Mouse (Mus musculus) ES-Bruce4 (cell line): ENCODE results near the gene Mcoln3.

Experiments
- CTCF ChIP-seq: IDR thresholded peaks from one replicate; pipeline ENCODE4 v1.8.1; 2011; ENCODE audit warnings: low read depth, low read length
- POLR2A ChIP-seq: IDR thresholded peaks from one replicate; pipeline ENCODE4 v1.8.1; 2011; ENCODE audit warnings: low read length; ENCODE audit not compliant: insufficient read depth

DNA sequence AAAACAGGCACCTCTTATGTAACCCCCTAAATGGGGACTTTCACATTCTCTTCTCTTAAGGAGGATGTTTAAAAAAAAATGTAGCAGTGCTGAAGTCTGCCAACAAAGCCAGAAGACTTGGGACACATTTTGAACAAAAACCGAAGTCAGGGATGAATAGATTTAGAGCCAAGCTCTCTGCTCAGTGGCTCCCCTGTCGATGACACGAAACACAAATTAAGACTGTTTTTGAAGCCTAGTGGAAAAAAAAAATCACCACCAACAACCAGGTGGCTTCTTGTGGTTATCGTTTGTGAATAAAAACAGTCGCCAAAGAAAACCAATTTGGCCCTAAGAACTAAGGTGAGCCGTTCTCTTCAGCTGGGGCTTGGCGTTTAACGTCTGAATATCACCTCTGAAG is 35.1 kb downstream of the Mcoln3 start:
- no peak for TF ChIP-seq CTCF
- no peak for TF ChIP-seq POLR2A
